Mouse (Mus musculus) limb, embryonic 11.5 days (tissue): ENCODE data around the gene Tmem258. TPM values are rescaled to one million over a fixed set of nuclear protein-coding genes. Genes with fewer than 3 reads are reported as not detected.
A peak's percentile ranks its signal among the peaks of the same experiment; 100 is the strongest.
"Not testable (repeated sequence)": the region's sequence is repeated elsewhere in the genome, so short reads cannot be mapped to it uniquely, and the experiment has no call there.

Experiments used
- ATAC-seq: fragments of 200-750 bp; cut with Nextera tagmentation; 2 replicates; pipeline ENCODE4 v1.8.0; 2017; ENCODE audit warnings: low read depth; ENCODE audit not compliant: insufficient number of reproducible peaks, low FRiP score, low TSS enrichment
- DNase-seq: peaks from one replicate; pipeline ENCODE4 v3.0.0-alpha.2; 2015; ENCODE audit warnings: low spot score
- H3K27ac ChIP-seq: fragments of 300-500 bp; sonication (generic); replicated peaks from 2 replicates; pipeline ENCODE4 v1.5.1; 2014; ENCODE audit warnings: low read depth, mild to moderate bottlenecking, low read length
- H3K27me3 ChIP-seq: fragments of 300-500 bp; sonication (generic); 2 replicates; pipeline ENCODE4 v1.6.1; 2014; ENCODE audit warnings: mild to moderate bottlenecking, low read length, mixed read lengths; ENCODE audit not compliant: control insufficient read depth, insufficient read depth
- H3K36me3 ChIP-seq: fragments of 300-500 bp; sonication (generic); 2 replicates; pipeline ENCODE4 v1.6.1; 2014; ENCODE audit warnings: mild to moderate bottlenecking, low read length, moderate library complexity, mixed read lengths; ENCODE audit not compliant: control insufficient read depth, insufficient read depth
- H3K4me1 ChIP-seq: fragments of 300-500 bp; sonication (generic); 2 replicates; pipeline ENCODE4 v1.6.1; 2014; ENCODE audit warnings: low read length, mixed read lengths; ENCODE audit not compliant: control insufficient read depth, insufficient read depth
- H3K4me2 ChIP-seq: fragments of 300-500 bp; sonication (generic); 2 replicates; pipeline ENCODE4 v1.6.1; 2014; ENCODE audit warnings: low read depth, mild to moderate bottlenecking, moderate library complexity; ENCODE audit not compliant: severe bottlenecking
- H3K4me3 ChIP-seq: fragments of 300-500 bp; sonication (generic); 2 replicates; pipeline ENCODE4 v1.5.1; 2014; ENCODE audit warnings: low read depth, low read length
- H3K9ac ChIP-seq: fragments of 300-500 bp; sonication (generic); 2 replicates; pipeline ENCODE4 v1.6.1; 2014; ENCODE audit warnings: mild to moderate bottlenecking, low read length
- H3K9me3 ChIP-seq: fragments of 300-500 bp; sonication (generic); 2 replicates; pipeline ENCODE4 v1.6.1; 2016; ENCODE audit warnings: low read length; ENCODE audit not compliant: control insufficient read depth
- WGBS: fragments of 180-500 bp; shearing (Covaris S2); extraction: QIAGEN DNeasy Blood & Tissue Kit; methylation state at CpG from one replicate; pipeline ENCODE4 v1.1.7; 2014; 5-methylcytosine and 5-hydroxymethylcytosine counted together
- polyA plus RNA-seq: library from polyadenylated mRNA; unstranded; fragments of >200 nt; fragmentation: Nextera tagmentation; extraction: Ambion mirVana; gene quantifications from 2 replicates; pipeline ENCODE4 v1.2.1, GENCODE M21; 2014

The Tmem258 gene
- 419 and 442 TPM in 2 replicates for polyA plus RNA-seq

GRCm38 (mm10) chr19:10203848-10204615 is at the start of gene Tmem258, which contains the start of gene Fen1:
Tmem258 (plus strand) TSS chr19:10204014.
Fen1 (minus strand) TSS chr19:10204169.
- Histone ChIP-seq H3K9ac (peak within 1 kb of the TSS; percentile 81), H3K4me1 (0 out of 2 replicates have a peak, but pooled peaks cover 5% of the 10 kb centered on the region), H3K27me3 (no peaks in the 10 kb centered on the region), H3K36me3 (peaks cover 23% of the 10 kb centered on the region), H3K9me3 (no peaks in the 10 kb centered on the region), H3K4me3 (peak within 1 kb of the TSS; percentile 98), H3K4me2 (peak within 1 kb of the TSS; percentile 97), H3K27ac (peak within 1 kb of the TSS; percentile 75)
- ATAC-seq (peak; percentile 91), DNase-seq (peak; percentile 94)
- under 1% methylated on average over 40 of the region's 40 CpGs for WGBS

- Histone ChIP-seq H3K4me3 (no peak overlapping the region), H3K27ac (no peak overlapping the region), H3K9ac (no peak overlapping the region), H3K4me1 (no peaks in the 10 kb centered on the region), H3K36me3 (no peaks in the 10 kb centered on the region), H3K4me2 (no peak overlapping the region), H3K9me3 (no peaks in the 10 kb centered on the region; the same call in 1 of the 2 replicates), H3K27me3 (no peaks in the 10 kb centered on the region)
- ATAC-seq (no peak), DNase-seq (no peak)
- 61% methylated on average over 2 of the region's 2 CpGs for WGBS
Observed at GRCm38 (mm10) chr19:10157725-10158124, 46.1 kb upstream of the Tmem258 start.

- no peaks in the 10 kb centered on the region for H3K4me1 ChIP-seq
- no peaks in the 10 kb centered on the region for H3K36me3 ChIP-seq
- no peak overlapping the region for H3K9ac ChIP-seq
- DNase-seq (no peak), ATAC-seq (no peak)
- 85% methylated on average over 3 of the region's 3 CpGs for WGBS
- no peak overlapping the region for H3K4me3 ChIP-seq
- H3K9me3 ChIP-seq: no peaks in the 10 kb centered on the region; the same call in 1 of the 2 replicates
- H3K27me3 ChIP-seq: no peaks in the 10 kb centered on the region
- H3K27ac ChIP-seq: no peak overlapping the region
- no peak overlapping the region for H3K4me2 ChIP-seq
Observed at GRCm38 (mm10) chr19:10163896-10164295, 39.9 kb upstream of the Tmem258 start.

GRCm38 (mm10) chr19:10165928-10166327 is 37.9 kb upstream of the Tmem258 start:
- WGBS: 89% methylated on average over 4 of the region's 4 CpGs
- DNase-seq: not testable (repeated sequence)

GRCm38 (mm10) chr19:10167112-10167511 is 36.7 kb upstream of the Tmem258 start:
- ATAC-seq (no peak), DNase-seq (no peak)
- Histone ChIP-seq H3K27ac (no peak overlapping the region), H3K36me3 (no peaks in the 10 kb centered on the region), H3K9ac (no peak overlapping the region), H3K4me2 (no peak overlapping the region), H3K4me1 (no peaks in the 10 kb centered on the region), H3K27me3 (no peaks in the 10 kb centered on the region), H3K4me3 (no peak overlapping the region), H3K9me3 (no peaks in the 10 kb centered on the region; the same call in 1 of the 2 replicates)
- WGBS: 82% methylated on average over 4 of the region's 4 CpGs

More at GRCm38 (mm10) chr19:10165928-10166327, 37.9 kb upstream of the Tmem258 start:
- not testable (repeated sequence) for H3K4me1 ChIP-seq, H3K36me3 ChIP-seq, H3K9me3 ChIP-seq, H3K9ac ChIP-seq, H3K4me2 ChIP-seq, H3K27ac ChIP-seq, H3K4me3 ChIP-seq, H3K27me3 ChIP-seq, ATAC-seq

GRCm38 (mm10) chr19:10167951-10168350 is 35.9 kb upstream of the Tmem258 start:
- no peaks in the 10 kb centered on the region for H3K36me3 ChIP-seq
- 88% methylated on average over 1 of the region's 1 CpGs for WGBS
- DNase-seq (no peak), ATAC-seq (no peak)
- no peaks in the 10 kb centered on the region for H3K4me1 ChIP-seq
- H3K9me3 ChIP-seq: no peaks in the 10 kb centered on the region
- H3K27ac ChIP-seq: no peak overlapping the region
- H3K4me2 ChIP-seq: no peak overlapping the region
- H3K9ac ChIP-seq: no peak overlapping the region
- H3K4me3 ChIP-seq: no peak overlapping the region
- H3K27me3 ChIP-seq: no peaks in the 10 kb centered on the region

GRCm38 (mm10) chr19:10168441-10168840 is 35.4 kb upstream of the Tmem258 start:
- Histone ChIP-seq H3K4me2 (no peak overlapping the region), H3K9ac (no peak overlapping the region), H3K27me3 (no peaks in the 10 kb centered on the region), H3K36me3 (no peaks in the 10 kb centered on the region), H3K4me3 (no peak overlapping the region), H3K4me1 (no peaks in the 10 kb centered on the region), H3K27ac (no peak overlapping the region), H3K9me3 (no peaks in the 10 kb centered on the region)
- ATAC-seq: no peak
- DNase-seq: no peak
- whole genome bisulfite sequencing: 83% methylated on average over 3 of the region's 3 CpGs

- Histone ChIP-seq H3K9me3 (no peaks in the 10 kb centered on the region), H3K9ac (no peak overlapping the region), H3K4me1 (no peaks in the 10 kb centered on the region), H3K4me3 (no peak overlapping the region), H3K36me3 (no peaks in the 10 kb centered on the region), H3K4me2 (no peak overlapping the region), H3K27me3 (no peaks in the 10 kb centered on the region), H3K27ac (no peak overlapping the region)
- DNase-seq: no peak
- no peak for ATAC-seq
Observed at GRCm38 (mm10) chr19:10169179-10169578, 34.6 kb upstream of the Tmem258 start.
